Mouse (Mus musculus): Measurements from ENCODE around the gene Dctn1. TPM values are rescaled to one million over a fixed set of nuclear protein-coding genes. Genes with fewer than 3 reads are reported as not detected.

Gene Dctn1
- polyA plus RNA-seq, 1 experiment = 83.0 TPM

- peak overlapping the region; percentile 84 for H3ac ChIP-seq (ENCODE audit: control insufficient read depth, insufficient read length, low read depth)
- peaks cover 34% of the 10 kb centered on the region for H3K79me3 ChIP-seq (ENCODE audit: low read depth)
- TF ChIP-seq USF1 (IDR thresholded peaks at IDR 0.05; ENCODE audit: low read depth) (no peak), CTCF (IDR thresholded peaks at IDR 0.05; ENCODE audit: control insufficient read depth, insufficient read depth, insufficient read length) (peak; percentile 4), MAX (IDR thresholded peaks at IDR 0.05) (peak; percentile 72)
- peaks cover 76% of the 10 kb centered on the region for H3K79me2 ChIP-seq (ENCODE audit: control insufficient read depth, insufficient read depth)
- no peaks in the 10 kb centered on the region for H3K27me3 ChIP-seq (ENCODE audit: control insufficient read depth, insufficient read depth, insufficient read length)
- peak overlapping the region; percentile 64 for H3K4me3 ChIP-seq (ENCODE audit: insufficient read depth, poor library complexity, severe bottlenecking)
- H3K36me3 ChIP-seq (ENCODE audit: control insufficient read depth, insufficient read depth) = peaks cover 10% of the 10 kb centered on the region
These were observed 27.7 kb upstream of the Dctn1 start for GRCm38 (mm10) chr6:83138056-83138455.

- H3K79me3 ChIP-seq (ENCODE audit: low read depth) = peaks cover 41% of the 10 kb centered on the region
- H3K79me2 ChIP-seq (ENCODE audit: control insufficient read depth, insufficient read depth) = peaks cover 92% of the 10 kb centered on the region
- peaks cover 10% of the 10 kb centered on the region for H3K36me3 ChIP-seq (ENCODE audit: control insufficient read depth, insufficient read depth)
- H3K4me3 ChIP-seq (ENCODE audit: insufficient read depth, poor library complexity, severe bottlenecking) = no peak overlapping the region
- no peak overlapping the region for H3ac ChIP-seq (ENCODE audit: control insufficient read depth, insufficient read length, low read depth)
- no peaks in the 10 kb centered on the region for H3K27me3 ChIP-seq (ENCODE audit: control insufficient read depth, insufficient read depth, insufficient read length)
- TF ChIP-seq CEBPB (IDR thresholded peaks at IDR 0.05; ENCODE audit: low read depth) = no peak
- TF ChIP-seq CTCF (IDR thresholded peaks at IDR 0.05; ENCODE audit: control insufficient read depth, insufficient read depth, insufficient read length) = no peak
- TF ChIP-seq MYOD1 (IDR thresholded peaks at IDR 0.05; ENCODE audit: control insufficient read depth, insufficient read length, low read depth) = no peak
- no peak for TF ChIP-seq MYOG (IDR thresholded peaks at IDR 0.05; ENCODE audit: control insufficient read depth, extremely low read depth, insufficient read length)
- TF ChIP-seq FOSL1 (IDR thresholded peaks at IDR 0.05; ENCODE audit: insufficient read depth, low read length, poor library complexity, severe bottlenecking) = no peak
- no peak for TF ChIP-seq MAX (IDR thresholded peaks at IDR 0.05)
- TF ChIP-seq USF1 (IDR thresholded peaks at IDR 0.05; ENCODE audit: low read depth) = no peak
These were observed 25.7 kb upstream of the Dctn1 start for GRCm38 (mm10) chr6:83140044-83140443.

- TF ChIP-seq USF1 (IDR thresholded peaks at IDR 0.05; ENCODE audit: low read depth) (no peak), MAX (IDR thresholded peaks at IDR 0.05) (peak; percentile 33), FOSL1 (IDR thresholded peaks at IDR 0.05; ENCODE audit: insufficient read depth, low read length, poor library complexity, severe bottlenecking) (peak; percentile 38), MYOG (IDR thresholded peaks at IDR 0.05; ENCODE audit: control insufficient read depth, extremely low read depth, insufficient read length) (no peak), MYOD1 (IDR thresholded peaks at IDR 0.05; ENCODE audit: control insufficient read depth, insufficient read length, low read depth) (no peak), CTCF (IDR thresholded peaks at IDR 0.05; ENCODE audit: control insufficient read depth, insufficient read depth, insufficient read length) (no peak)
- Histone ChIP-seq H3K79me3 (ENCODE audit: low read depth) (peaks cover 36% of the 10 kb centered on the region), H3K79me2 (ENCODE audit: control insufficient read depth, insufficient read depth) (peaks cover 87% of the 10 kb centered on the region), H3ac (ENCODE audit: control insufficient read depth, insufficient read length, low read depth) (peak overlapping the region; percentile 47), H3K36me3 (ENCODE audit: control insufficient read depth, insufficient read depth) (peaks cover 16% of the 10 kb centered on the region), H3K27me3 (ENCODE audit: control insufficient read depth, insufficient read depth, insufficient read length) (no peaks in the 10 kb centered on the region), H3K4me3 (ENCODE audit: insufficient read depth, poor library complexity, severe bottlenecking) (no peak overlapping the region)
These were observed 24.1 kb upstream of the Dctn1 start for GRCm38 (mm10) chr6:83141636-83142035.

- Histone ChIP-seq H3K79me3 (ENCODE audit: low read depth) (peaks cover 34% of the 10 kb centered on the region), H3ac (ENCODE audit: control insufficient read depth, insufficient read length, low read depth) (peak overlapping the region; percentile 47), H3K4me3 (ENCODE audit: insufficient read depth, poor library complexity, severe bottlenecking) (peak overlapping the region; percentile 27), H3K79me2 (ENCODE audit: control insufficient read depth, insufficient read depth) (peaks cover 87% of the 10 kb centered on the region), H3K36me3 (ENCODE audit: control insufficient read depth, insufficient read depth) (peaks cover 22% of the 10 kb centered on the region), H3K27me3 (ENCODE audit: control insufficient read depth, insufficient read depth, insufficient read length) (no peaks in the 10 kb centered on the region)
- TF ChIP-seq USF1 (IDR thresholded peaks at IDR 0.05; ENCODE audit: low read depth) = peak; percentile 31
- peak; percentile 51 for TF ChIP-seq MAX (IDR thresholded peaks at IDR 0.05)
- no peak for TF ChIP-seq CTCF (IDR thresholded peaks at IDR 0.05; ENCODE audit: control insufficient read depth, insufficient read depth, insufficient read length)
- TF ChIP-seq MYOD1 (IDR thresholded peaks at IDR 0.05; ENCODE audit: control insufficient read depth, insufficient read length, low read depth) = no peak
- no peak for TF ChIP-seq MYOG (IDR thresholded peaks at IDR 0.05; ENCODE audit: control insufficient read depth, extremely low read depth, insufficient read length)
These were observed 23.4 kb upstream of the Dctn1 start for GRCm38 (mm10) chr6:83142211-83142731.

- TF ChIP-seq CEBPB (IDR thresholded peaks at IDR 0.05; ENCODE audit: low read depth) (no peak), MAX (IDR thresholded peaks at IDR 0.05) (no peak)
- peaks cover 34% of the 10 kb centered on the region for H3K79me3 ChIP-seq (ENCODE audit: low read depth)
- no peaks in the 10 kb centered on the region for H3K27me3 ChIP-seq (ENCODE audit: control insufficient read depth, insufficient read depth, insufficient read length)
- peaks cover 84% of the 10 kb centered on the region for H3K79me2 ChIP-seq (ENCODE audit: control insufficient read depth, insufficient read depth)
- peak overlapping the region; percentile 2 for H3ac ChIP-seq (ENCODE audit: control insufficient read depth, insufficient read length, low read depth)
- peaks cover 28% of the 10 kb centered on the region for H3K36me3 ChIP-seq (ENCODE audit: control insufficient read depth, insufficient read depth)
- no peak overlapping the region for H3K4me3 ChIP-seq (ENCODE audit: insufficient read depth, poor library complexity, severe bottlenecking)
These were observed 22.8 kb upstream of the Dctn1 start for GRCm38 (mm10) chr6:83142886-83143285.

- H3K4me3 ChIP-seq (ENCODE audit: insufficient read depth, poor library complexity, severe bottlenecking) = no peak overlapping the region
- TF ChIP-seq MYOG (IDR thresholded peaks at IDR 0.05; ENCODE audit: control insufficient read depth, extremely low read depth, insufficient read length) (no peak), CEBPB (IDR thresholded peaks at IDR 0.05; ENCODE audit: low read depth) (no peak), MYOD1 (IDR thresholded peaks at IDR 0.05; ENCODE audit: control insufficient read depth, insufficient read length, low read depth) (no peak), MAX (IDR thresholded peaks at IDR 0.05) (peak; percentile 32), FOSL1 (IDR thresholded peaks at IDR 0.05; ENCODE audit: insufficient read depth, low read length, poor library complexity, severe bottlenecking) (peak; percentile 98), CTCF (IDR thresholded peaks at IDR 0.05; ENCODE audit: control insufficient read depth, insufficient read depth, insufficient read length) (peak; percentile 4), USF1 (IDR thresholded peaks at IDR 0.05; ENCODE audit: low read depth) (no peak)
- H3K79me3 ChIP-seq (ENCODE audit: low read depth) = peaks cover 14% of the 10 kb centered on the region
- H3K27me3 ChIP-seq (ENCODE audit: control insufficient read depth, insufficient read depth, insufficient read length) = no peaks in the 10 kb centered on the region
- peaks cover 29% of the 10 kb centered on the region for H3K36me3 ChIP-seq (ENCODE audit: control insufficient read depth, insufficient read depth)
- no peak overlapping the region for H3ac ChIP-seq (ENCODE audit: control insufficient read depth, insufficient read length, low read depth)
- H3K79me2 ChIP-seq (ENCODE audit: control insufficient read depth, insufficient read depth) = peaks cover 61% of the 10 kb centered on the region
These were observed 20.5 kb upstream of the Dctn1 start for GRCm38 (mm10) chr6:83145209-83145608.
